Mouse (Mus musculus) lung, postnatal 25 days (tissue): ENCODE results near the gene Socs2.

Source experiments
- DNase-seq: peaks from one replicate; pipeline ENCODE4 v3.0.0; 2022; ENCODE audit warnings: low spot score

Socs2 gene

GRCm38 (mm10) chr10:95342833-95343590, 74.0 kb downstream of the Socs2 start:
- no peak for DNase-seq

- DNase-seq = no peak
These were observed 76.3 kb downstream of the Socs2 start for GRCm38 (mm10) chr10:95340676-95341075.

- DNase-seq = no peak
These were observed 79.4 kb downstream of the Socs2 start for GRCm38 (mm10) chr10:95337589-95337988.

DNA sequence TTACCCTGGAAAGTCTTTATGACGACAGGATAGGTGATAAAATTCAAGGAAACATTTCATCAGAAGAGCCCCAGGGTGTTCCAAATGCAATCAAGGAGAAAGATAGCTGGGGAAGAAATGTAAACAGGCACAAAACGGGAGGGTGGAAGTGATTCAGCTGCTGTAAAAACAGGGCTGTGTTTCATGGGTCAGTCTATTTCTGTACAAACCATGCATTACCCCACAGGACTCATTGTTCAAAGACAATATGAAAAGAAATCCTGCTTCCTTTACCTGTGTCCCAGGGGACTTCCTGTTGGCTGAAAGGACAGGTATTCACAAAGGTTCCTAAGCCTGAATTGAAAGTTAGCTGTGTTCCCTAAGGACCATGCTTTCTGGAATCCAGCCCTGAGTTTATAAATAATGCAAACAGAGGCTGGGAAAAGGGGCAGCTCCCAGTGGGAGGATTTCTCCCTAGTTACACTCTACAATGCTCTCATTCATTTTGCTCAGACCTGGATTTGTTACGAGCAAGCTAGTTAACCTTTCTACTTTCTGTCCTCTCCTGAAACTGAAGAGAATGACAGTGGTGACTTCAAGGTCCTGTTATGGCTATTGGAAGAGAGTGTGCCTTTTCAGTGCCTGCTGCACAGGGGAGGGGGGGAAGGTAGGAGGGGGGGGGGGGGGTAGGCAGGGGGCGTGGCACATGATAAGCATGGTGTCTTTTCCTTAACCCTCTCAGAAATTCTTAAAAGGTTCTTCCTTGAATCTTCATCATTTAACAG, 80.0 kb downstream of the Socs2 start:
- no peak for DNase-seq
